Mouse (Mus musculus): Measurements from ENCODE around the gene Caskin2.
"Not testable (repeated sequence)": the region's sequence is repeated elsewhere in the genome, so short reads cannot be mapped to it uniquely, and the experiment has no call there.

Gene Caskin2

DNA sequence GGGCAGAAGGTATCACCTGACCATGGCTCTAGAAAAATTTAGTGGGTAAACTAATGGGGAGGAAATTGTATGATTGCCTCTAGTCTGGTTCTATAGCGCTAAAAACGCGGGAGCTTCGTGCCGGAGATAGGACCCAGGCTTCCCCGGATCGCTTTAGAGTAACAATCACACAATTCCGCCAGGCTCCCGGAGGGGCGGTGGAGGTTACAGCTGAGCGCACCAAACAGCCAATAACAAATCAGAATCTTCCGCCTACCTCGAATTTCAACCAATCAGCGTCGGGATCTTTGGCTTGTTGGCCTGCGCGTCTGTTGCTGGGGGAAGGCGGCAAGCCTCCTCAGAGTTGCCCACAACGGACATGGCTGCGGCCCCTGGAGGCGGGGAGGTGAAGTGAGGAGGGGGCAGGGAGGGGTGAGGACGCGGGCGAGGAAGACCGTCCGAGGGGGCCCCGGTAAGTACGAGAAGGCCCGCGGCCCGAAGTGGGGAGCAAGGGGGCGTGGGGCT, 48.3 kb downstream of the Caskin2 start, which contains the start of gene Tmem94:
Gene Tmem94 (plus strand): TSS at position 331 of the 504 bp plus-strand sequence.
- peak; percentile 99 for DNase-seq (ENCODE audit: low read depth, low spot score)

GRCm38 (mm10) chr11:115764698-115765097, 48.7 kb downstream of the Caskin2 start:
- DNase-seq (ENCODE audit: low read depth, low spot score): no peak

DNA sequence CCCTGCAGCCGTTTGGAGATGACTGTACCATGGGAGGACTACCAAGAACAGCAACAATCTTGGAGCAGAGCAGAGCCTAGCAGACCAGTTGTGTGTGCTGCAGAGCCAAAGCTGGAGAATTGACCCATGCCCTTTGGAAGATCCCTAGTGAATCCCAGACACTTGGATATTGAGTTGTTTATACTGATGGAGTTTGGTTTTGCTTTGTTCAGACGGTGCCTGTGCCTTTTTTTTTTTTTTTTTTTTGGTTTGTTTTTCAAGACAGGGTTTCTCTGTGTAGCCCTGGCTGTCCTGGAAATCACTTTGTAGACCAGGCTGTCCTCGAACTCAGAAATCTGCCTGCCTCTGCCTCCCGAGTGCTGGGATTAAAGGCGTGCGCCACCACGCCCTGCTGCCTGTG, 51.3 kb downstream of the Caskin2 start:
- DNase-seq (ENCODE audit: low read depth, low spot score): not testable (repeated sequence)

- DNase-seq (ENCODE audit: low read depth, low spot score): no peak
These were observed 60.0 kb downstream of the Caskin2 start for GRCm38 (mm10) chr11:115753485-115753884.

DNA sequence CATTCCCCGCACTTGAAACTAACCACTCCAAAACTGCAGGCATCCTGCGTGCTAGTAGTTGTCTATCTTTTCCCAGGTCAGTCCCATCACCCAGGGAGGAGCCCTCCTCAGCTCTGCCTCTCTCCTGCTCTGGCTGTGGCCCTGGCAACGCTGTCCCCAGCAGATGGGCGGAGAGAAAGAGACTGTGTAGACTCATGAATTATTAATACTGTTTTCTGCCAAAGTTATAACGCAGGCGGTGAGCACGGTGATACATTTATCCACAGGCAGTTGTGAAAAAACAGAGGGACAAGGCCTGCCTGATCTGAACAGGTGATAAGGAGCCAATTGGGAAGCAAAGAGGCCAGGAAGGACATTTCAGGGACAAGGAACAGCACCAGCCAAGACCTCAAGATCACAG, 60.8 kb downstream of the Caskin2 start:
- DNase-seq (ENCODE audit: low read depth, low spot score): no peak

- no peak for DNase-seq (ENCODE audit: low read depth, low spot score)
These were observed 61.7 kb downstream of the Caskin2 start for GRCm38 (mm10) chr11:115751725-115752124.

DNA sequence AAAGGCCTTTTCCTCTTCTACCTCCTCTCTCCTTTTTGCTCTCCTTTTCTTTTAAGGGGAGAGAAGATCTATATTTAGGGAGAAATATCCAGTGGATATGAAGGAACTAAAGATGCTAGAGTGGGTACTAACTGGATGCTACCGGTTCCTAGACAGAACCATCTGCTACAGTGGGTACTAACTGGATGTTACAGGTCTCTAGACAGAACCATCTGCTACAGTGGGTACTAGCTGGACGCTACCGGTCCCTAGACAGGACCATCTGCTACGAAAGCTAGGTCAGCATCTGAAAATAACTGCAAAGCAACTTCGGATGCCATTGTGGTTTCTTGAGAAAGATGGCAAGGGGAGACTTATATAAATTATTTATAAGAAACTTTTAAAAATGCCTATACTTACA, 63.6 kb downstream of the Caskin2 start:
- DNase-seq (ENCODE audit: low read depth, low spot score): no peak

All from mesoderm, embryonic 11.5 days (tissue).